Mouse (Mus musculus): Measurements from ENCODE around the gene Mei4.

The Mei4 gene

DNA sequence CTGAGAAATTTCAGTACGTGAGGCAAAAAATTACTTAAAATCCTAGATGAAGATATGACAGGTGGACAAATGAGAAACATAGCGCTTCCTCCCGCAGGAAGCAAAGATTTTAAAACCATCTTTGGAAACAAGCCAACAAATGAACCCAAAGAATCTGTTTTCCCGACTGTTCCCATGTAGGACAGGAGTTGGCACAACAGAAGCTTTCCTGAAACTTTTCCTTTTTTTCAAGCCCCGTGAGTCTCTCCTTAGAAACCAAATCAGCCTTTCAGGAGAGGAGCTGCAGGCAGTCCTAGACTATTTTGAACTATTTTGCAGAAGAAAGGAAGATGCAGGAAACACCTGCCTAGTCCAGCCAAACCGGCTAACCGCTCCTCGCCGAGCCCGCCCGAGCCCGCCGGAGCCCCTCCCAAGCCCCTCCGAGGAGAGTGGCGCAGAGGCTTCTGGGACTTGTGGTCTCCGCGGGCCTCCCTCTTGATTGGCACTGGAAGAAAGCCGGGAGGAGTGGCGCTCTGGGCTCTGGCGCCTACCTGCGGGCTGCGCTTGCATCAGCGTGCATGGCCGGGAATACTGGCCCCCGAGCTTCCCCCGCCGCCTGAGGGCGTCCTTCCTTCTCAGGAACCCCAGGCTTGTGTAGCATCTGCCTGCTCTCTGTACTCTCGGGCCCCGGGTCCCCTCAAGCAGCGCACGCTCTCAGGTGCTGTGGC, at the start of gene Mei4:
Gene Mei4, plus strand, starts transcription at position 490 of the 707 bp plus-strand sequence.
- in situ Hi-C loops (cut with MboI; ENCODE audit: low sequenced_read_pairs), result no loop called here

GRCm38 (mm10) chr9:81819715-81820373, 43.6 kb upstream of the Mei4 start:
- in situ Hi-C loops (cut with MboI; ENCODE audit: low sequenced_read_pairs), result no loop called here

GRCm38 (mm10) chr9:81827560-81827959, 35.9 kb upstream of the Mei4 start:
- in situ Hi-C loops (cut with MboI; ENCODE audit: low sequenced_read_pairs), result no loop called here

DNA sequence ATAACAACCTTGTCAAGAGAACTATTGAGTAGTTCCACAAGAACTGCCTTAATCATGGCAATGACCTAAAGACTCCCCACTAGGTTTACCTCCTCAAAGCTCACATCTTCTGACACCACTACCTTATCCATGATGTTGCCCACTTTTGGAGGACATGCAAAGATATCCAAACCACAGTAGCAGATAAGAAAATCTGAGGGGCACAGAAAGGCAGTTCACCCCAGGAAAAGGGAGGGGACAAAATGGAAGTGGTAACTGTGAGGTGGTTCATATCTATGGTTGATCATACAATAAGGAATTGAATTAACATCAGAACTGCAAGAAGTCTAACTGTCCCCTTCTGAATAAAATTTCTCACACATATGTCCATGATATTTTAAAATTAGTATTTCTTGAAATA, 29.4 kb upstream of the Mei4 start:
- in situ Hi-C loops (cut with MboI; ENCODE audit: low sequenced_read_pairs), result no loop called here

DNA sequence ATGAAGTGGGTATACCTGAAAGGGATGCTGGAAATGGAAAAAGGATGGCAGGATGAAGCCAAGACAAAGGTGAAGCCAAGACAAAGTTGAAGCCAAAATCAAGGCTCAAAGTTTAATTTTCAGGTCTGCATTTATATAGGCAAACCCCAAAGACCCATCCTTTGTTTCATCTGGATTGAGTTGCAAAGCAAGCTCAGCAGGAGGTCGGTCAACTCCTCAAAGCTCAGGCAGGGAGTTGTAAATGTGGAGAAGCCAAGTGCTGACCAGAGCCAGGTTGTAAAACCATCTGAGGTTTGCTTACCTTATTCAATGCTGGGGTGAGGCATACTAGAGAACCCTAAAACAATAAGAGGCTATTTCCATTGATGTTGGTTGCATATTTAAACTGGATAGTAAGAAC, 4.6 kb upstream of the Mei4 start:
- in situ Hi-C loops (cut with MboI; ENCODE audit: low sequenced_read_pairs), result no loop called here

DNA sequence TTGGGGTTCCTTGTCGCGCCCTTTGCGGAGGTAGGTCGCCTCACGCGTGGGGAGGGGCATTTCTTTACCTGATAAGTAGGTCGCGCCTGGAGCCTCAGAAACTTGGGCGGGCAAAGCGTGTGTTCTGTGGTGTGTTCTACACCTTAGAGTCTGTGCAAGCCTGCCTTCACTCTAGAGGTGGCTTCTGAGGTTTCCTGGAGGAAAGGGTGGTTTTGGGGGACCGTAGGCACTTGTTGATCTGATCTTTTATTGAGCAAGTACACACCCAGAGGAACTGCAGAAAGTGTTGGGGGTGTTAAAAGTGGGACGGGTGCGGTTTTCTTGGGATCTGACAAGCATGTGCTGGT, 391 bp downstream of the Mei4 start:
- in situ Hi-C loops (cut with MboI; ENCODE audit: low sequenced_read_pairs), result no loop called here

DNA sequence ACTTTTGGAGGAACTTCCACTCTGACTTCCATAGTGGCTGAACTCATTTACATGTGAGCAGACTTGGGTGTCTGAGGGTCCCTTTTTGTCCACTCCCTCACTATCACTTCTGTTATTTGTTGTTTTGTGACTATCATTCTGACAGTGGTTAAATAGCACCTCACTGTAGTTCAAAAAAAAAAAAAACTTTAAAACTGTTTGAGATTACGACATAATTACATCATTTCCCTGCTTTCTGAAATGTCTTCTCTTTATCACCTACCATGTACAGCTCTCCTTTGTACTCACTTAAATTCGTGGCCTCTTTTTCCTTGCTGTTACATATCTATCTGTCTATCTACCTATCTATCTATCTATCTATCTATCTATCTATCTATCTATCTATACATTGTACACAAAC, 2.6 kb downstream of the Mei4 start:
- in situ Hi-C loops (cut with MboI; ENCODE audit: low sequenced_read_pairs), result no loop called here

- in situ Hi-C loops (cut with MboI; ENCODE audit: low sequenced_read_pairs), result no loop called here
Measured at GRCm38 (mm10) chr9:81921456-81921855, 58.0 kb downstream of the Mei4 start.

DNA sequence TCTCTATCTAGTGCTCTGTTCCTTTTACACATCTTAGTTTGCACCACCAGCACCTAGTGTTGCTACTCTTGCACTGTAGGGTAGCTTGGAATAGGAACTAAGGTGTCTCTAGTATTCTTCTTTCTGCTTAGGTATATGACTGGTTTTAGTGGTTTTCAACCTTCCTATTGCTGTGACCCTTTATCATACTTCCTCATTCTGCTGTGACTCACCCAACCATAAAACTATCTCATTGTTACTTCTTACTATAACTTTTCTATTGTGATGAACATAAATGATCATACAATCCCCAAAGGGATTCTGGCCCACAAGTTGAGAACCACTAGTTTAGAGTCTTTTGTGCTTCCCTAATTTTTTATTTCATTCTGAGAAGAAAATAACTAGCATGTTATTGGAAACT, 61.3 kb downstream of the Mei4 start:
- in situ Hi-C loops (cut with MboI; ENCODE audit: low sequenced_read_pairs), result no loop called here

DNA sequence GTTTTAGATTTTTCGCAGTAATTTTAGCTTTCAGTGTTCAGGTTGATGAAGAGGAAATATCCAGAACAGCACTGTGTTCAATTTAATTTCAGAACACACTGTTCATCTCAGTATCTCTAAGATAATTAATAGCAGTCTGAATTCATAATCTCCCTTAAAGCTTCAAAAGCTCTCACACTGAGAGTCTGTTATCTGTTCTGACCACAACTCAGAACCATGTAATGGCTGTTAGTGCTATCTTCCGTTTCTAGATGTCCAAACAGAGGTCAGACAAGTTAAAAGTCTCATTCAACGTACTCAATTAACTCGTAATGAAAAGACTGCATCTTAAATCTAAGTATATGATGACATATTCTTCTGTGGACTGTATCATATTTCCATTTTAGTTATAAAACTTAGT, 77.1 kb downstream of the Mei4 start:
- in situ Hi-C loops (cut with MboI; ENCODE audit: low sequenced_read_pairs), result no loop called here

- in situ Hi-C loops (cut with MboI; ENCODE audit: low sequenced_read_pairs), result no loop called here
Measured at GRCm38 (mm10) chr9:81945624-81946023, 82.2 kb downstream of the Mei4 start.

DNA sequence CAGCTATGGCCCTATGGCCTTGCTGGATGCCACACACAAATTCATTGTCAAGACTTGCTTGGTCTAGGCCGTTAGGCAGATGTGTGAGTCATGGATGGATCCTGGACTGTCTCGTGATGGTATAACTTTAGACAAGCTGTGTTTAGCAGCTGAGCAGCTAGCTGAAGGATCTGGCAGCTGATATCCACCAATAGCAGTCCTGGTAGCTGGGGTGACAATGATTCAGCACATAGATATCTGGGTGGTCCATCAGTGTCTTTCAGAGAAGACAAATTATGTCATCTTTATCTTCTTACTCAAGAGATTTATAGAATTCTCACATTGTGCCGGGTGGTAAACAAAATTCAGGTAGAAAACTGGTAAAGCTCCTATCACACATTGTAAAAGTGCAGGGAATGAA, 93.4 kb downstream of the Mei4 start:
- in situ Hi-C loops (cut with MboI; ENCODE audit: low sequenced_read_pairs), result no loop called here

DNA sequence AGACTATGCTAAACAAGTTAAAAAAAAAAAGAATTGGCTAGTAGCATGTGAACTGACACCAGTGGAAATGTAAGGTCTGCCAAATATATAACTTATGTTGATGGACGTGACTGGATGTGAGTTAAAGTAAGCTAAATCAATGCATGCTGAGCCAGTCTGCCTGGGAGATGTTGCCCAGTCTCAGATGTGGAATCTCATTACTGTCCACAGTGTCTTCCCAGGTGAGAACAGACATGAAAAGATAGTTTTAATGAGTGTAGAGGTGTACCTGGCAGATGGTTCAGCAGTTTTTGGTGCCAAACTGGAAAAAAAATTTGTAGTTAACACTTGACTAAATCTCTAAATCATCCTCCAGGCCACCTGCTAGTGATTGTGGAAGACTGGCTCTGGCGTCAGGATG, 94.4 kb downstream of the Mei4 start:
- in situ Hi-C loops (cut with MboI; ENCODE audit: low sequenced_read_pairs), result no loop called here

- in situ Hi-C loops (cut with MboI; ENCODE audit: low sequenced_read_pairs), result no loop called here
Measured at GRCm38 (mm10) chr9:81966765-81967164, 103.3 kb downstream of the Mei4 start.

DNA sequence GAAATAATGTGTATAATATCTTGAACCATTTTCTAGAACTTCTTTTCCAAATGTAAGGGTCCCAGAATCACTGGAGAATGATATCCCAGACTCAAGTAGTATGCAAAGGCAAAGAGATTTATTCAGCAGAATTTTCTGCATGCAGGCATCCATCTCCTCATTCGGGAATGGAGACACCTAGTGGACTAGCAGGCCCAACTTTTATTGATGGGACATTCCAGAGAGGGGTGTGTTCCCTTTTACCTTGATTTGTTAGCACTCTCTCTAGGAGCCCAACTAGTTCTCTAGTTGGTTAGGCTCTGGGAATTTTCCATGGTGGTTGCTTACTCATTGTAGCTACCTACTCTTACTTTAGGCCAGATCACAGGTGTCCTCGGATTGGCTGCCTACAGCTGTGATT, 105.5 kb downstream of the Mei4 start:
- in situ Hi-C loops (cut with MboI; ENCODE audit: low sequenced_read_pairs), result no loop called here

GRCm38 (mm10) chr9:81982461-81982860, 119.0 kb downstream of the Mei4 start:
- in situ Hi-C loops (cut with MboI; ENCODE audit: low sequenced_read_pairs), result no loop called here

DNA sequence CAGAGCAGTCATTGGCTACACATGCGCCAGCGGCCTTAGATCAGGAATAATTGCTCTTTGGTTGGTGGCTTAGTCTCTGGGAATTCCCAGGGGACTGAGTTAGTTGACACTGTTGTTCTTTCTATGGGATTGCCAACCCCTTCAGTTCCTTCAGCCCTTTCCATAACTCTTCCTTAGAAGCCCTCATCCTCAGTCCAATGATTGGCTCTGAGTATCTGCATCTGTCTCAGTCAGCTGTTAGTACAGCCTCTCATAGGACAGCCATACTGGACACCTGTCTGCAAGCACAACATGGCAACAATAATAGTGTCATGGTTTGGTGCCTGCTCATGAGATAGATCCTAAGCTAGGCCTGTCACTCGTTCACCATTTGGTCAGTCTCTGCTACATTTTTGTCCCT, 149.5 kb downstream of the Mei4 start:
- in situ Hi-C loops (cut with MboI; ENCODE audit: low sequenced_read_pairs), result no loop called here

GRCm38 (mm10) chr9:82042515-82043056, 179.1 kb downstream of the Mei4 start:
- in situ Hi-C loops (cut with MboI; ENCODE audit: low sequenced_read_pairs), result no loop called here

GRCm38 (mm10) chr9:82044517-82044916, 181.0 kb downstream of the Mei4 start:
- in situ Hi-C loops (cut with MboI; ENCODE audit: low sequenced_read_pairs), result no loop called here

GRCm38 (mm10) chr9:82073832-82074231, 210.4 kb downstream of the Mei4 start:
- in situ Hi-C loops (cut with MboI; ENCODE audit: low sequenced_read_pairs), result no loop called here

DNA sequence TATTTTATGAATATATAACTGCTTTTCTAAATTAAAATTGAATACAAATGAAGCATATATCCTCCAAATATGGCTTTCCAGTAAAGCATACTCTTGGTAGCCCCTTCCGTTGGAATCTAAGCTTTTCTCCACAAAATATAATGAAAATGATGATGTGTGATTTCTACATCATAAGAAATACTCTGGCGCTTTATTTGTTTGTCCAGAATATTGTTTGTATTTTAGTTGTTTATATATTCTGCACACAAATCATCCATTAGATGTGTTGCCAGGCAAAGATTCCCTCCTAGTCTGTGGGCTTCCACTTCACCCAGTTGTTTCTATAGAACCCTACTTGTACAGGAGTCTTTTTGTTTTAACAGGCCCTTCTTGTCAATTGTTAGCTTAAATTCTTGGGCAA, 211.8 kb downstream of the Mei4 start:
- in situ Hi-C loops (cut with MboI; ENCODE audit: low sequenced_read_pairs), result no loop called here

DNA sequence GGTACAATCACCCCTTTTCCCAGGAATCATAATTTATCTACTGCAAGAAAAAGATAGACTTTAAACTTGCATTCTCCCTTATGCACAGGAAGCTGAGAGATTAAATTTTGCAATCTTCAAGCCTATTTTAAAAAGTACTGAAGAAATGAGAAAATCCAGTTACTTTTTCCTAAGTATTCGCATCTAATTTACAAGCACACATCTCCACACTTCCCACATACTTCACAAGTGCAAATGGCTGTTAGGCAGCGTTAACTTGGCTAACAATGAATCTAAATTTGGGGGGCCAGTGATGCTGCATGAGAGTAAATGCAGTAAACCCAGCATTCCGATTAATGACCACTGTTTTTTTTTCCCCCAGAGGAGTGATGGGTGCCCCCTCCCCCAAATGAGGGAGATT, 232.9 kb downstream of the Mei4 start:
- in situ Hi-C loops (cut with MboI; ENCODE audit: low sequenced_read_pairs), result no loop called here

- in situ Hi-C loops (cut with MboI; ENCODE audit: low sequenced_read_pairs), result no loop called here
Measured at GRCm38 (mm10) chr9:82114865-82115264, 251.4 kb downstream of the Mei4 start.

All from CH12F3 (cell line).